Mouse (Mus musculus) embryo, embryonic 10 days (tissue): Measurements from ENCODE around the gene Lrrc4.
A peak's percentile ranks its signal among the peaks of the same experiment; 100 is the strongest.

Source experiments
- DNase-seq: peaks from one replicate; pipeline ENCODE4 v3.0.0-alpha.2; 2015; ENCODE audit warnings: low spot score

Lrrc4 gene

GRCm38 (mm10) chr6:28669251-28669650 is 162.3 kb downstream of the Lrrc4 start:
- DNase-seq: no peak

- no peak for DNase-seq
Measured at GRCm38 (mm10) chr6:28667586-28667985, 164.0 kb downstream of the Lrrc4 start.

- no peak for DNase-seq
Measured at GRCm38 (mm10) chr6:28664716-28665115, 166.8 kb downstream of the Lrrc4 start.

- DNase-seq: no peak
Measured at GRCm38 (mm10) chr6:28663670-28664069, 167.9 kb downstream of the Lrrc4 start.

- DNase-seq: no peak
Measured at GRCm38 (mm10) chr6:28663004-28663403, 168.5 kb downstream of the Lrrc4 start.

GRCm38 (mm10) chr6:28656511-28656910 is 175.0 kb downstream of the Lrrc4 start:
- no peak for DNase-seq

- no peak for DNase-seq
Measured at GRCm38 (mm10) chr6:28645231-28645630, 186.3 kb downstream of the Lrrc4 start.

- DNase-seq: no peak
Measured at GRCm38 (mm10) chr6:28642909-28643308, 188.6 kb downstream of the Lrrc4 start.

- DNase-seq: no peak
Measured at GRCm38 (mm10) chr6:28640088-28640487, 191.5 kb downstream of the Lrrc4 start.

- no peak for DNase-seq
Measured at GRCm38 (mm10) chr6:28635531-28636348, 195.8 kb downstream of the Lrrc4 start.

- no peak for DNase-seq
Measured at GRCm38 (mm10) chr6:28635092-28635491, 196.5 kb downstream of the Lrrc4 start.

GRCm38 (mm10) chr6:28633656-28634055 is 197.9 kb downstream of the Lrrc4 start:
- no peak for DNase-seq

- DNase-seq: peak; percentile 24
Measured at GRCm38 (mm10) chr6:28633120-28633519, 198.4 kb downstream of the Lrrc4 start.

- no peak for DNase-seq
Measured at GRCm38 (mm10) chr6:28630926-28631325, 200.6 kb downstream of the Lrrc4 start.

GRCm38 (mm10) chr6:28629866-28630265 is 201.7 kb downstream of the Lrrc4 start:
- DNase-seq: no peak

GRCm38 (mm10) chr6:28628408-28628807 is 203.1 kb downstream of the Lrrc4 start:
- no peak for DNase-seq

- no peak for DNase-seq
Measured at GRCm38 (mm10) chr6:28622963-28623362, 208.6 kb downstream of the Lrrc4 start.

- DNase-seq: no peak
Measured at GRCm38 (mm10) chr6:28622522-28622921, 209.0 kb downstream of the Lrrc4 start.

- DNase-seq: no peak
Measured at GRCm38 (mm10) chr6:28621961-28622360, 209.6 kb downstream of the Lrrc4 start.

- DNase-seq: no peak
Measured at GRCm38 (mm10) chr6:28621431-28621830, 210.1 kb downstream of the Lrrc4 start.

- peak; percentile 21 for DNase-seq
Measured at GRCm38 (mm10) chr6:28618751-28619153, 212.8 kb downstream of the Lrrc4 start.

- DNase-seq: no peak
Measured at GRCm38 (mm10) chr6:28618299-28618698, 213.2 kb downstream of the Lrrc4 start.

GRCm38 (mm10) chr6:28615966-28616365 is 215.6 kb downstream of the Lrrc4 start:
- no peak for DNase-seq

GRCm38 (mm10) chr6:28615408-28615807 is 216.1 kb downstream of the Lrrc4 start:
- DNase-seq: no peak
